ENCODE assay signal across 9 mouse cellular contexts in genomic region chr11:21468465-21468864, GRCm38 (mm10).
A peak's percentile ranks its signal among the peaks of the same experiment; 100 is the strongest.
DNase-seq lines count a peak whose midpoint lies in the region; ATAC-seq and TF ChIP-seq lines count a peak whose summit lies in the region.
"Had no signal": no experiment of that assay in that cellular context is flagged by ENCODE, and none has a peak within 500 bp of the region (broad histone marks: within the 10 kb centered on the region; RNA-seq: fewer than 3 reads in every experiment).

No protein-coding gene starts in this region.

- H3K27me3 ChIP-seq in kidney, postnatal 0 days (ENCODE audit: insufficient read depth, low read length), result no peaks in the 10 kb centered on the region
- no peaks in the 10 kb centered on the region for H3K27me3 ChIP-seq in stomach, postnatal 0 days (ENCODE audit: control insufficient read depth, insufficient read depth, low read length)
- H3K27me3 ChIP-seq in hindbrain, embryonic 14.5 days (ENCODE audit: control insufficient read depth, insufficient read depth, low read length), result no peaks in the 10 kb centered on the region

- no peak overlapping the region for H3K4me3 ChIP-seq in left cerebral cortex, adult 2 months
- no peak overlapping the region for H3K4me3 ChIP-seq in kidney, postnatal 0 days (replicated peaks; ENCODE audit: low read depth, low read length)
- H3K4me3 ChIP-seq in stomach, postnatal 0 days (ENCODE audit: low read depth, low read length), result no peak overlapping the region
- no peak overlapping the region for H3K4me3 ChIP-seq in hindbrain, embryonic 14.5 days (replicated peaks; ENCODE audit: low read length)

- intact Hi-C loops in left cerebral cortex, adult 2 months (cut with DNase I), result no loop called here

- H3K27ac ChIP-seq in left cerebral cortex, adult 2 months, result no peak overlapping the region
- no peak overlapping the region for H3K27ac ChIP-seq in kidney, postnatal 0 days
- no peak overlapping the region for H3K27ac ChIP-seq in stomach, postnatal 0 days (replicated peaks)
- H3K27ac ChIP-seq in hindbrain, embryonic 14.5 days, result no peak overlapping the region

- H3K9me3 ChIP-seq in kidney, postnatal 0 days (replicated peaks; ENCODE audit: low read length), result no peaks in the 10 kb centered on the region
- no peaks in the 10 kb centered on the region for H3K9me3 ChIP-seq in stomach, postnatal 0 days (ENCODE audit: control insufficient read depth, low read length)
- H3K9me3 ChIP-seq in hindbrain, embryonic 14.5 days (ENCODE audit: control insufficient read depth, low read length), result no peaks in the 10 kb centered on the region

- H3K4me1 ChIP-seq in kidney, postnatal 0 days (replicated peaks; ENCODE audit: insufficient read depth, low read length), result no peaks in the 10 kb centered on the region
- H3K4me1 ChIP-seq in stomach, postnatal 0 days (replicated peaks; ENCODE audit: control insufficient read depth, insufficient read depth), result no peaks in the 10 kb centered on the region
- no peaks in the 10 kb centered on the region for H3K4me1 ChIP-seq in hindbrain, embryonic 14.5 days (replicated peaks; ENCODE audit: control insufficient read depth, insufficient read depth, low read length)

- no peak overlapping the region for H3K4me2 ChIP-seq in kidney, postnatal 0 days (ENCODE audit: low read length)
- H3K4me2 ChIP-seq in stomach, postnatal 0 days (replicated peaks; ENCODE audit: low read depth), result no peak overlapping the region
- no peak overlapping the region for H3K4me2 ChIP-seq in hindbrain, embryonic 14.5 days (replicated peaks)

- H3K9ac ChIP-seq in kidney, postnatal 0 days (ENCODE audit: low read depth, low read length), result no peak overlapping the region
- H3K9ac ChIP-seq in stomach, postnatal 0 days (ENCODE audit: low read length), result no peak overlapping the region
- H3K9ac ChIP-seq in hindbrain, embryonic 14.5 days, result no peak overlapping the region

- TF ChIP-seq CTCF in left cerebral cortex, adult 2 months (IDR thresholded peaks at IDR 0.05), result peak; percentile 38
- TF ChIP-seq CTCF in kidney, postnatal 0 days (IDR thresholded peaks at IDR 0.05; ENCODE audit: low read depth), result peak; percentile 38; the same call in 1 of the 2 replicates
- peak; percentile 58 for TF ChIP-seq CTCF in stomach, postnatal 0 days (IDR thresholded peaks at IDR 0.05; ENCODE audit: low read depth)

- no peak for TF ChIP-seq EP300 in stomach, postnatal 0 days (optimal IDR thresholded peaks at IDR 0.05)

- no peaks in the 10 kb centered on the region for H3K36me3 ChIP-seq in kidney, postnatal 0 days (ENCODE audit: insufficient read depth, low read length)
- no peaks in the 10 kb centered on the region for H3K36me3 ChIP-seq in stomach, postnatal 0 days (ENCODE audit: control insufficient read depth, insufficient read depth, low read length)
- H3K36me3 ChIP-seq in hindbrain, embryonic 14.5 days (replicated peaks; ENCODE audit: control insufficient read depth, insufficient read depth), result no peaks in the 10 kb centered on the region

- ATAC-seq in kidney, postnatal 0 days (replicated peaks; ENCODE audit: low FRiP score, low read depth), result no peak
- no peak for ATAC-seq in stomach, postnatal 0 days (ENCODE audit: low FRiP score, low TSS enrichment)
- ATAC-seq in hindbrain, embryonic 14.5 days (ENCODE audit: low FRiP score), result no peak

- DNase-seq in left cerebral cortex, adult 2 months (ENCODE audit: extremely low spot score in 1 of 2, low spot score in 2 of 2), result no peak
- no peak for DNase-seq in left cerebral cortex, adult 9 months (ENCODE audit: low spot score in 2 of 2)
- peak; percentile 22 for DNase-seq in MEL-GATA-1-ER (ENCODE audit: extremely low read depth, low read depth)
- DNase-seq in kidney, postnatal 0 days (ENCODE audit: low spot score), result peak; percentile 12
- no peak for DNase-seq in stomach, postnatal 0 days (ENCODE audit: low spot score)
- DNase-seq in ovary, adult 18-20 months (ENCODE audit: low spot score), result no peak
- no peak for DNase-seq in hindbrain, embryonic 14.5 days (ENCODE audit: low spot score)
- no peak for DNase-seq in right cerebral cortex, postnatal 36 days (ENCODE audit: low spot score in 2 of 2)
- DNase-seq: adrenal gland, postnatal 25 days had no signal

Comparison
In these comparisons a context has a peak if more than half of its experiments do, and no peak if none do; other contexts are left out.
1. DNase-seq: peak in MEL-GATA-1-ER (single experiment) and kidney, postnatal 0 days (single experiment); none in left cerebral cortex, adult 2 months (0 of 2), left cerebral cortex, adult 9 months (0 of 2), stomach, postnatal 0 days (single experiment), ovary, adult 18-20 months (single experiment), hindbrain, embryonic 14.5 days (single experiment) and right cerebral cortex, postnatal 36 days (0 of 2).
2. Peak in every context shown above with its lines, with median percentiles within 50 percentile points of each other: CTCF ChIP-seq.